Mouse (Mus musculus) embryo, embryonic 10.5 days (tissue): ENCODE results near the gene Polr2h.
A peak's percentile ranks its signal among the peaks of the same experiment; 100 is the strongest.

ENCODE experiments used
- DNase-seq: peaks from one replicate; pipeline ENCODE4 v3.0.0-alpha.2; 2015; ENCODE audit warnings: low spot score

Polr2h gene

DNA sequence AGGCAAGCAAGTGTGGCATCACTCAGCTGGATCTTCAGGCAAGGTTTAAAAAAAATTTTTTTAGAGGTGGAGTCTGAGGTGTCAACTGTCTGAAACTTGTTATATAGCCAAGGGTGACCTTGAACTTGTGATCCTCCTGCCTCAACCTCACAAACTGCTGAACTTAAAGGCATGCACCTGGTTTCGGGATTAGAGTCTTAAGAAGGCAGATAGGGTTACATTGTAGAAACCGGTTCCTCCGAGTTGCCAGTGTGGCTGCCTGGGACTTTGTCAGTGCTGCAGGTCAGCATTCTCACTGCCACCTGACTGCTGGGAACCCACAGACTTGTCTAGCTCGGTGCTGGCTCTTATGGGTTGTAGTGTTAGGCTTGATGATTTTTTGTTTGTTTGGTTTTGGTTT lies 5.8 kb downstream of the Polr2h start:
- no peak for DNase-seq

DNA sequence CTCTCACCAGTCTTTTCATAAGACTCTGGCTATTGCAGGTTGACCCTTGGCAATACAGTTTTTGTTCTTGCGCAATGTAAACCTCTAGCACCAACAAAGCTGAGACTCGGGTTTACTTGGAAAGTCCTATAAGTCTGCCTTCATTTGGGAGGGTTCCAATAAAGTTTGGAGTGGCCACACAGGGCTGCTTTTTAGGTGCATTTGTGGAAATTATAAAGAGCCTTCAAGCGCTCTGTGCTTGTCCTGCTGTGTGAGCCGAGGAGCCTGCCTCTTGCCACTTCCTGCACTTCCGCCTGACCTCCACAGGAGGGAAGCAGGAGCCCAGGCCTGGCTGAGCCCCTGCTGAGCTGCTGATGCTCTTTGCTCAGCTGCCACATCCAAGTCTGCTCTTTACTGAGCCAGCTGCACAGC lies 6.9 kb downstream of the Polr2h start:
- peak; percentile 71 for DNase-seq

DNA sequence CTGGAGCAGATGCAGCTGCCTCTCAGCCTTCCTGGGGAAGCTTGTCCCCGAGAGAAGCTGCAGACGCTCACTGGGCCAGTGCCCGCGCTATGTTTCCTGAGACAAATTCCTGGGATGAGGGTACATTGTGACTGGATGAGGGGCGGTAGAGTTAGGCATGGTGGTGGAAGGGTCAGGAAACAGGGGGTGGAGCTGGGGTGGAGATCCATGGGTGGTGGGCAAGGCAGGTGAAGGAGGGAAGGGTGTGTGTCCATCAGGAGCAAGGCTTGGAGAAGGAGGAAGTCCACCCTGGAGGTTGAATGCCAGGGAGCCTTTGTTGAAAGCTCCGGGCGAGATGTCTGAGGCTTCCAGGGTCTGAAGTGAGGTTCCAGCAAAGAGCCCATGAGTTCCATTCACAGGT lies 7.9 kb downstream of the Polr2h start:
- no peak for DNase-seq

DNA sequence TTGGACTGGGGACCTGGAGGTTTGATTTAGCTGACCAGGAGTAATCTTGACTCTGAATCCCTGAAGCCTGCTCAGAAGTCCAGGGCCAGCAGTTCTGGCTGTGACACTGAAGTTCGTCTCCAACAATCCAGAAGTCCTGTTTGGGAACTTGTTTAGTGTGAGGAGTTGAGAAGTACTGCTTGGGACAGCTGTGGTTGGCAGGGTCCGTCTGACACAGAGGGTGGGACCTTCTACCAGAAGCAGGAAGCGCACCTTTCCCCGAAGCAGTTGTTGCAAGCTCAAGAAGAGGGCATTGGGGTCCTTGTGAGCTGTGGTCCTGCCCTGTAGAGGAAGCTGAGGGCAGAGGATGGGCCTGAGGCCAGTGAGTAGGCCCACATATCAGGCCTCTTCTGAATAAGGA lies 8.3 kb downstream of the Polr2h start:
- DNase-seq: no peak

DNA sequence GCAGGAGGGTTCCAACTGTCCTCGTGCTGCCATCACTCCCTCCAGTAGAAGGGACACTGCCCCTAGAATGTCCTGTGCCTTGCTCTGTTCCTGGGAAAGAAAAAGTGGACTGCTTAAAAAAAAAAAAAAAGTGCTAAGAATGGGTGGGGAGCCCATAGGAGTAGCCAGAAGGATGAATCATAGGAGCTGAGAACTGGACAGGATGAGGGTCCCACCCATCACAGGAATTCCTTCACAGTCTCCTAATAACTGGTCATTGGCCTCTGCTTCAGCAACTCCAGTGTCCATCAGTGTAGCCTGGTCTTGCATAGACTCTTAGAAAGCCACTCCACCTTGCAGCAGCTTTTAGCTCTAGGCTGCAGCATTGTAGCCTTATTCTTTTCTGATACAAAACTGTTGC lies 8.9 kb downstream of the Polr2h start:
- no peak for DNase-seq

DNA sequence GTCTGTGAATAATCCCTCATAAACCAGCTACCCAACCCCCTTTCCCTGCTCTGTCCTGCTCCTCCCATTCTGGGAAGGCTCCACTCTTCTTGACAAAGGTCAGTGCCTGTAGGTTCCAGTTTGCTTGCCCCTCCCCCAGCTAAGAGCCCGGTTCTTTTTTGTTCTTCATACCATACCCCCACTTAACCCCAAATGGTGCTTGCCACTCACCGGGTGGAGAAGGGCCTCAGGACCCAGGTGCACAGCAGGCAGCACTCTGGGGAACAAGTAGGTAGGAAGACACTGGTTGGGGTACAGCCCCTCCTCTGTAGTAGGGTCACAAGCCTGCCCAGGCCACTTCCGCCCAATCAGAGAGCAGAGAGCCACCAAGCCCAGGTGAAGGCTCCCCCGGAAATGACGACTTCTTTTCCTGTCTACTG lies 12.8 kb downstream of the Polr2h start:
- DNase-seq: no peak

DNA sequence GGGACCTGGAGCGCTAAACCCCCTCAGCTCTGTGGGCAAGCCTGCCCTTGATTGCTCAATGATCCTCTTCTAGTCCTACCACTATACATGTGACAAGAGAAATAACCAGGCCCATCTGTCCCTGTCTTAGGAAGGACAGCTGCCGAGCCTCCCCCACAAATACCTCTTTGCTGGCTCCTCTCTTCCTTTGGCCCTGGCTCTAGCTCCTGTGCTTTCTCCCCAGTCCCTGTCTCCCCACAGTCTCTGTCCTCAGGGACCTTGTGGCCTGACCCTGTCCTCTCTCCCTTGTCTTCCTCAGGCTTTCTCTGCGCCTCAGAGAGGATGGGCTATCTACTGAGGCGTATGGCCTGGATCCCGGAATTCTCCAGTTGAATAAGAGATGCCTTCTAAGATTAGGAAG lies 14.2 kb downstream of the Polr2h start:
- DNase-seq: no peak

DNA sequence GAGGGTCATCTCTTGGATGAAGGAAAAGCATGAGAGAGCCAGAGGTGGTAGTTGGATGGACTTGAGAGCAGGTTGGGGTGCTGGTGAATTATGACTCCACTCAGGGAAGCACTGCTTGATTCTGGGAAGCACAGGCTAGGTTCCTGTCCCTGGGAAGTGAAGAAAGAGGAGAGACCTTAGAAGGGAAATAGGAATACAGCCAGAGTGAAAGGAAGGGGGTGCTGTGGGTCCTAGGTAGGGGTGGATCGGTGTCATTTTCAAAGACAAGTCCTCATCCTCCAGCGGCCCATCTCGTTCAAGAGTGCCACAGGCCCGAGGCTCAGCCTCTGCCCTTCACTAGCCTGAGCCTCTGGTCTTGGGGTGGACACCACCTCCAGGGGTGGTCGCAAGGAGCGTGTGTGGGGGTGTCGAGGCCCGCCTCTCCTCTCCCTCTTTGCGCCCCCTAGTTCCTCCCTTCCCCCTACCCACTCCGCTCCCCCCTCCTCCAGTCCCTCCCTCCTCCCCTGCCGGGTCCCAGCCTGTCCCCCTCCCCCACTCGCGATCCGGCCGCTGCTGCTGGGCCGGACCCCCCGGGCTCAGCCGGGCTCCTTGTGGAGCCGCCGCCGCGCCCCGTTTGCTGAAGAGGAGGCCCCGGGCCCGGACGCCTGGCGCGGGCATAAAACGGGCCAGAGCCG lies 14.9 kb downstream of the Polr2h start:
- DNase-seq: peak; percentile 60

DNA sequence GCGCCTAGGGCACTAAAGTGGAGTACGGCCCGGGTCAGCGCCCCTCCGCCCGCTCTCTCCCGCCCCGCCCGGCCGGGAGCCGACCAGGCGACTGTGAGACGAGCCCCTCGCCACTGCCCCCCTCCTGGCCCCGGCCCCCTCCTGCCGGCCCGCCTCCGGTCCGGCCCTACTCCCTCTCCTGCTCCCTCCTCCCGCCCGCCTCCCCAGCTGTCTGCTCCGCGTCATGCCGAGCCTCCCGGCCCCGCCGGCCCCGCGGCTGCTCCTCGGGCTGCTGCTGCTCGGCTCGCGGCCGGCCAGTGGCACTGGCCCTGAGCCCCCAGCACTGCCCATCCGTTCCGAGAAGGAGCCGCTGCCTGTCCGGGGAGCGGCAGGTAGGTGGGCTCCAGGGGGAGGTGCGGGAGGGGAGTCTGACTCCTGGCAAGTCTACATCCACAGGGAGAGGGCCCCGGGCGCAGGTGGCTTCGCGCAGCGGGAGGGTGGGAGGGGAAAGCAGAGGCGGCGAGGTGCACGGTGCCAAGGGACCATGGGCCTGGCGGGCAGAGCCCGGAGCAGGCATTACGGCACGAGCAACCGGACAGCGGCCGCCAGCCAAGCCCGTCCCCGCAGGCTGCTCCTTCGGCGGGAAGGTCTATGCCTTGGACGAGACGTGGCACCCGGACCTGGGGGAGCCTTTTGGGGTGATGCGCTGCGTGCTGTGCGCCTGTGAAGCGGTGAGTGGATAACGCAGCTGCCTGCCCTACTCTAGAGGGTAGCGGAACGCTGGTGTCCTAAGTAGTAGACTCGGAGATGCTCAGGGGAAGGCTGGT lies 15.7 kb downstream of the Polr2h start, which contains the start of gene Chrd:
Chrd (plus strand) TSS at position 203 of the 806 bp plus-strand sequence.
- peak; percentile 71 for DNase-seq

DNA sequence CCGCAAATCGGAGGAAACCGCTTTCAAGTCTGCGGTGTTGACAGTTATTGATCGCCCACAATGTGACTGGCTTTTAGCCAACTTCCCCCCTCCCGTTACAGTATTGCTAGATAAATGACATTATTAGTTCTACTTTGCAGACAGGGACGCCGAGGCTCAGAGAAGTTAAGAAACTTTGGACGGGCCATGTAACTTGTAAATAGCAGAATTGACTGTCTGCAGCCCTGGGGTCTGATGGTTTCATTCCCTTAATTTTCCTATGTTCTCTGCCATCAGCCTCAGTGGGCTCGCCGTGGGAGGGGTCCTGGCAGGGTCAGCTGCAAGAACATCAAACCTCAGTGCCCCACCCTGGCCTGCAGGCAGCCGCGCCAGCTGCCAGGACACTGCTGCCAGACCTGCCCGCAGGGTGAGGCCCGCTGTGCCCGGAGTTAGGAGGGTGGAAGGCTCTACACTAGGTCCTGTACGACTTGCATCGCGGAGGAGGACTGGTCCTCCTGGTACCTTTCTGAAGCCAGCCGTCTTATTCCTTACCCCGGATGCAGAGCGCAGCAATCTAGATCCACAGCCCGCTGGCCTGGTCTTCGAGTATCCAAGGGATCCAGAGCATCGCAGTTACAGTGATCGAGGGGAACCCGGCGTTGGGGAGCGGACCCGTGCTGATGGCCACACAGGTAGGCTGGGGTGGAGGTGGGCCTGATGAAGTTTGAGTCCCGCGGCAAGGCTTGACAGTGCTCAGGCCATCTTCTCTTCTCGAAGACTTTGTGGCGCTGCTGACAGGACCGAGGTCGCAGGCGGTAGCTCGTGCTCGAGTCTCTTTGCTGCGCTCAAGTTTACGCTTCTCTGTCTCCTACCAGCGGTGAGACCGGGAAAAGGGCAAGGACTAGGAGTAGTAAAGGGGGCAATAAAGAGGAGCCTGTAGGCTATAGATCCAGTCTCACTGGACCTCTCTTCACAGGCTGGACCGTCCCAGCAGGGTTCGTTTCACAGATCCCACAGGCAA lies 16.6 kb downstream of the Polr2h start, which contains the start of gene Thpo:
Thpo (minus strand) TSS at position 781 of the 1,000 bp plus-strand sequence.
- DNase-seq: peak; percentile 68

DNA sequence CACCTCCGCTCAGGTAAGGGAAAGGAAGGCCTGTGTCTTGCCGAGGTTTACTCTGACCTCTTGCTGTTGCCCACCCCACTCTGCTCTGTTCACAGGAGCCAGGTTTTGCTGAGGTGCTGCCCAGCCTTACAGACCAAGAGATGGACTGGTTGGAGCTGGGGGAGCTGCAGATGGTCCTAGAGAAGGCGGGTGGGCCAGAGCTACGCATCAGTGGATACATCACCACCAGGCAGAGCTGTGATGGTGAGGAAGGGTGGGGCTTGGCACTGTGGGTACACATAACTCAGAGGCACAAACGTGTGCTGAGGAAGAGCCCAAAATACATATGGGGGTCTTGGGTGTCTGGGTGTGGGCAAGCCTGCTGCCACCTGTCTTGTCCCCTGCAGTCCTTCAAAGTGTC lies 18.2 kb downstream of the Polr2h start:
- DNase-seq: no peak

DNA sequence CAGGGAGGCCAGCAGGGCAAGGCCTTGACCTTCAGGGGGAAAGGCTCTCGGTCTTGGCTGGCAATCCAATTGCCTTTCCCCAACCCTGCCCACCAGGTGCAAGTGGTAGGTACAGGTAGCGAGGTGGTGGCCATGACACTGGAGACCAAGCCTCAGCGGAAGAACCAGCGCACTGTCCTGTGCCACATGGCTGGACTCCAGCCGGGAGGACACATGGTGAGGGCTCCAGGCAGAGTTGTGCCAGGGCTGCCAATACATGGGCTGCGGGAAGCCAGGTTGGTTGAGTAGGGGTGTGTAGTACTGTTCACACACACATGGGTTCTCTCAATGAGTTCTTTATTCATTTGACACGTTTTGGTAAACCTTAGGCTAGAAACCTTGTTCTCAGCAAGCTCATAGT lies 18.7 kb downstream of the Polr2h start:
- DNase-seq: no peak

DNA sequence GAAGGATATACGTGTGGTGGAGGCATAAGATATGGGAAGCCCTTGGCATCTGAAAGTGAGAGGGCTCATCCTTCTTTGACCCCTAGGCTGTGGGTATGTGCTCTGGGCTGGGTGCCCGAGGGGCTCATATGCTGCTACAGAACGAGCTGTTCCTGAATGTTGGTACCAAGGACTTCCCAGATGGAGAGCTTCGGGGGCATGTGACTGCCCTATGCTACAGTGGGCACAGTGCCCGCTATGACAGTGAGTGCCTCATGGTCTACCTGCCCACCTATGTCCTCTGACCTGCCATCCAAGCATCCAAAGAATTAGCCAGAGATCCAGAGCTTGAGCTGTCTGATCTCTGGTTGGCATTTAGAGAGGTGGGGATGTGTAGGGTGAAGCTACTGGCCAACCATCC lies 19.4 kb downstream of the Polr2h start:
- no peak for DNase-seq

DNA sequence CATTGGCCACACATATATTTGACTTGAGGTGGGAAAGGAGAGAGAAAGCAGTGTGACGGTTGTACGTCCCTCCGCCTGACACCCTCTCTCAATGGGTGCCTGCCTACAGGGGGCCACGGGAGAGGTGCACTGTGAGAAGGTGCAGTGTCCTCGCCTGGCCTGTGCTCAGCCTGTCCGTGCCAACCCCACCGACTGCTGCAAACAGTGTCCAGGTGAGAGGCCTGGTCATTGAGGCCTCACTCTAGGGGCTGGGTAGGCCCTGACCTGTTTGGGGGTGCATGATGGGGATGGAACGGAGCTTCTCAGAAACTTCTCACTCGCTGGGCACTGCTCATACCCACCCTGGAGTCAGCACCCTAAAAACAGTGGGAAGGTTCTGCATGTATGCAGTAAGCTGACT lies 22.4 kb downstream of the Polr2h start:
- DNase-seq: no peak

DNA sequence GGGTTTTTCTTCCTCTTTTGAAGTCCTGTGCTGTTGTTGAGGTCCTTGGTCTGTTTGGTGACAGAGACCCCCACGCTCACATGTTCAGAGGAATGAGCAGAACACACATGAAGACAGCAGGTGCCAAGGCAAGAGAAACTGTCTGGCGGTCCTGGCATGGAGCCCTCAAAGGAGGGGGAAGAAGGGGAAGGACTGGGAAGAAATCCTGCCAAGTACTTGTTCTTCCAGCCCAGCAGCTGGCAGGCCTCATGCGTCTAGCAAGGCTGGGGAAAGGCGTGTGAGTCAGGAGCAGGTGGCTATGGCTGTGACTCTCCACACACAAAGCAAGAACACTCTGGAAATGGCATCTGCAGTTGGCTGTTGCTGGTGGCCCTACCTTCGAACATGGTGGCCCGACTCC lies 29.2 kb downstream of the Polr2h start:
- no peak for DNase-seq

DNA sequence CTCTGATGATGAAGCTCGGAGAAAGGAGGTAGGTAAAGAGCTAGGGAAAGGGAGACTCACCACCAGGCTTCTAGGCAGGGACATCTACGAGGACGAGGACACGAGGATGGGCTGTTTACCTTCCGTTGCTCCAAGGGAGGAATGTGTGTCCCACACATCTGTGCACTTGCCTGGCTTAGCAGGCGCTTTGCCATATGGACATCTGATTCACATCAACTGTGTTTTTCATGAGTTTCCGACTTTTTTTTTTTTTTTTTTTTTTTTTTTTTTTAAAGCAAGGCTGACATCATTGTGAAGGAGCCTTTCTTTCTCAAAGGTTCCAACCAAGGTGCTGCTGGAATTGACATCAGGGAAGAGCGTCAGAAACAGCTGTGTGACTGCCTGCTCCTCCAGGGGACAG lies 33.1 kb downstream of the Polr2h start:
- DNase-seq: no peak

DNA sequence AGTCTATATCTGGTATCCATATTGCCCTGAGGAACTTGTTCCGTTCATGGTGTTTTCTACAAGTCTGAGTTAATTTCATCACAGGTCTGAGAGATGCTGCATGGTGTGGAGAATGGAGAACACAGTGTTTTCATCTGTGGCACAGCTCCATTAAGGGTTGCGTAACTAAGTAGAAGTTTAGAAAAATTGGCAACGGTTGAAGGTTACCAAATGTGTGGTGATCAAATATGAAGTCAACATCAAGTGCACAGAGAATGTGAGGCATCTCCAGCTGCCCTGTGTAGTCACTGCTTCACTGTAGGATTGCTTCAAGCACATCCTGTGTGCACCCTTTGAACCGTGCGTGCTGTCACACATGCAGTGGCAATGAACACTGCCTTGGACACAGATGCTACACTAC lies 38.6 kb downstream of the Polr2h start:
- DNase-seq: no peak

DNA sequence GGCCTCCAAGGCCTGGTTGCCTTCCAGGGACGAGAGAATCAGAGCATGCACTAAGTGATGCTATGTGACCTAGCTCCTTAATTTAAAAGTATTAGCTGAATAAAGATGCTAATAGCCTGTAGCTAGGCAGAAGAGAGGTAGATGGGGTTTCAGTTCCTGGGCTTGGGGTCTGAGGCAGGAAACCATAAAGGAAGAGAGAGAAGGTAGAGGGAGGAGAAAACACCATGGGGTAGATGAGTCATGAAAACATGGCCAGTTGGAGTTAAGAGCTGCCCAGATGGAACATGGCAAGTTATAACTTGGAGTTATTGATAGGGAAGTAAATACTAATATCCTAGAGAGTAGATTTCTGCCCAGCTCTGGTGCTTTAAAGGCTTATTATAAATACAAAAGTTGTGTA lies 39.9 kb downstream of the Polr2h start:
- DNase-seq: no peak

DNA sequence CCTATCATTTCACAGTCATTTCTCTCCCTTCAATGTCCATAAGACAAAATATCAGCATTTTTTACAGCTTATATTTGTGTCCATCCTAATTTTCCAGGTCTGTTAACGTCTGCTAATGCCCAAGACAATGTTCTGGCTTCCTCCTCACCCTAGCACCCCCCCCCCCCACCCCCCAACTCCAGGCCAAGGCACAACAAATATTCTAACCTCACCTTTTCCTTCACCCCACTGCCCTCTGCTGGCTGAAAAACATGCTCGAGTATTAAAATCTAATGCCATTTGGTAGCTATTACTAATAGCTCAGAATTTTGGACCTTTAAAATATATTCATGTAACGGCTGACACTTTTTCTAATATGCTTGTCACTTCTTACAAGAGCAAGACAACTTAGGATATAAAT lies 44.2 kb downstream of the Polr2h start:
- peak; percentile 75 for DNase-seq

DNA sequence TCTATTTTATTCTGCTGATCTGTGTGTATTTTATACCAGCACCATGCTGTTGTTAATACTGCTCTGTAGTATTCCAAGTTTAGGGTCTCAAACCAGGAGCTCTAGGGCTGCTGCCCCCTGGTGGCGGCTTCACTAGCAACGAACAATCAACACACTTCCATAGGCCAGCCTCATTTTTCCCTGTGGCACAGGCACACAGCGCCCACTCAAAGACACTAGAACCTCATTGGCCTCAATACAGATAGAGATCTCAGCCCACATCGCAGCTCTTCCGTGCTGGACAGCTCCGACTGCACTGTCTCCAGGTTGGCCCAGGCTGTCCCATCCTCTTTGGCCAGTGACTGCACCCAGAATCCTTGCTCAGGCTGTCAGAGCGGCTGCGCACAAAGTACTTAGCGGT lies 47.8 kb downstream of the Polr2h start:
- peak; percentile 77 for DNase-seq
